9 mouse cellular contexts compared by ENCODE assay signal in the genomic region with DNA sequence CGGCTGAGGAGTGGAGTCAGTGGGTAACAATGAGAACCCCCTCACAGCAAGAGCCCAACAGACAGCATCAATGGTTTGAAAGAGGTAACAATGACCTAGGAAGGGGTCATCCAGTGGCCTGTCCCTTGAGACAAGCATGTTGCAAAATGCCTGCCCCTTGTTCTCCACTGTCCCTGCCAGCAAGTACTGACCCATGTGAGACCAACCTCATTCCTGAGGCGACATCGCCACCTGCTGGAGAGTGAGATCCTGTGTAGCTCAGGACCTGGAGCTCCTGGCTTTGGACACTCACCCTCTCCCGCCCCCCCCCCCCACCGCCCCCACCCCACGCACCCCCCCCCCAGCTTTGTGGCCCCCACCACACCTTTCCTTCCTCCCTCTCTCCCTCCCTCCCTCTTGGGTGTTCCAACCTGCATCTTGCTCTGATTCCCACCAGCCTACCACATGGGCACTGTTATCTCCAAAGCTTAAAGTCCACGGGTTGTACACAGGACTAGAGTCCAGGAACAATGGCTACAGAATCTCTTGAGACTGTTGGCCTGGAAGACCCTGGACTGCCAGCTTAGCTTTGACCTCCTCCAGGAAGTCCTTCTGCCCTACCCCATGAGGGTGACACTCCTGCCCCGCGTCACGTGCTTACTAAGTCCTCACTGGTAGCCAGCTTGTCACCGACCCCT. TPM values are rescaled to one million over a fixed set of nuclear protein-coding genes. Genes with fewer than 3 reads are reported as not detected.
A peak's percentile ranks its signal among the peaks of the same experiment; 100 is the strongest.
DNase-seq lines count a peak whose midpoint lies in the region; ATAC-seq lines count a peak whose summit lies in the region.
"Had no signal": no experiment of that assay in that cellular context is flagged by ENCODE, and none has a peak within 500 bp of the region (broad histone marks: within the 10 kb centered on the region; RNA-seq: fewer than 3 reads in every experiment).

No protein-coding gene starts in this region.

- no peaks in the 10 kb centered on the region for H3K36me3 ChIP-seq in forebrain, embryonic 13.5 days (ENCODE audit: poor library complexity, severe bottlenecking)
- no peaks in the 10 kb centered on the region for H3K36me3 ChIP-seq in neural tube, embryonic 15.5 days
- H3K36me3 ChIP-seq: embryonic facial prominence, embryonic 15.5 days had no signal

- no peak overlapping the region for H3K4me2 ChIP-seq in forebrain, embryonic 13.5 days
- H3K4me2 ChIP-seq in neural tube, embryonic 15.5 days: no peak overlapping the region
- H3K4me2 ChIP-seq: embryonic facial prominence, embryonic 15.5 days had no signal

- no peak overlapping the region for H3K4me3 ChIP-seq in forebrain, embryonic 13.5 days
- H3K4me3 ChIP-seq in neural tube, embryonic 15.5 days (replicated peaks): no peak overlapping the region
- H3K4me3 ChIP-seq: embryonic facial prominence, embryonic 15.5 days had no signal

- no peak overlapping the region for H3K27ac ChIP-seq in forebrain, embryonic 13.5 days
- H3K27ac ChIP-seq in neural tube, embryonic 15.5 days (replicated peaks): no peak overlapping the region
- H3K27ac ChIP-seq: embryonic facial prominence, embryonic 15.5 days had no signal

- peak; percentile 59 to 64 for DNase-seq in CD8-positive naive resting alpha-beta T cell, adult 2 months (ENCODE audit: low read depth in 2 of 2, low spot score in 2 of 2)
- peak; percentile 59 for DNase-seq in c-Kit-negative CD71-positive TER-119-positive erythroid progenitor cells, embryonic 14.5 days (ENCODE audit: low read depth, low spot score)
- peak; percentile 78 for DNase-seq in heart, postnatal 25 days (ENCODE audit: low spot score)
- peak; percentile 94 for DNase-seq in layer of hippocampus, adult 11-12 months (ENCODE audit: low spot score)
- peak; percentile 87 to 93 for DNase-seq in lung, adult 18-20 months
- DNase-seq in testis, postnatal 14 days (ENCODE audit: low spot score): peak; percentile 75

- WGBS in forebrain, embryonic 13.5 days: 58% methylated on average over 8 of the region's 11 CpGs
- 64% methylated on average over 8 of the region's 11 CpGs for WGBS in neural tube, embryonic 15.5 days

- intact Hi-C loops in heart, postnatal 25 days (cut with DNase I): loop anchor here (1.0 to 10.0 kb wide), 5 partner anchors 35 to 293 kb away; partner anchors contain the start of gene Mgat5b

- H3K9ac ChIP-seq in forebrain, embryonic 13.5 days: no peak overlapping the region
- H3K9ac ChIP-seq in neural tube, embryonic 15.5 days (replicated peaks): no peak overlapping the region
- H3K9ac ChIP-seq: embryonic facial prominence, embryonic 15.5 days had no signal

- H3K9me3 ChIP-seq in forebrain, embryonic 13.5 days (replicated peaks): peaks cover 27% of the 10 kb centered on the region
- H3K9me3 ChIP-seq in neural tube, embryonic 15.5 days (replicated peaks): peaks cover 6% of the 10 kb centered on the region
- H3K9me3 ChIP-seq: embryonic facial prominence, embryonic 15.5 days had no signal

- ATAC-seq in forebrain, embryonic 13.5 days: peak; percentile 77
- peak; percentile 83 for ATAC-seq in neural tube, embryonic 15.5 days (ENCODE audit: low FRiP score)

- peaks cover 16% of the 10 kb centered on the region for H3K4me1 ChIP-seq in forebrain, embryonic 13.5 days
- H3K4me1 ChIP-seq in neural tube, embryonic 15.5 days: peaks cover 22% of the 10 kb centered on the region

- no peaks in the 10 kb centered on the region for H3K27me3 ChIP-seq in forebrain, embryonic 13.5 days
- H3K27me3 ChIP-seq in neural tube, embryonic 15.5 days (replicated peaks): 0 out of 2 replicates have a peak, but pooled peaks cover 3% of the 10 kb centered on the region
- H3K27me3 ChIP-seq: embryonic facial prominence, embryonic 15.5 days had no signal

RNA-seq across cellular contexts. Expression of gene Sept9, which starts 22.0 kb away (rescaled TPM):
- polyA plus RNA-seq in forebrain, embryonic 13.5 days (2015; fragmentation: Nextera tagmentation; extraction: Ambion mirVana): 142 and 148 TPM in 2 replicates
- total RNA-seq in heart, postnatal 25 days (2021): 10 to 100 TPM; 32.2 to 35.2 TPM
- 92.2 and 119 TPM in 2 replicates for polyA plus RNA-seq in neural tube, embryonic 15.5 days (2015; fragmentation: Nextera tagmentation; extraction: Ambion mirVana)
